Mouse (Mus musculus) heart, postnatal 0 days (tissue): ENCODE results near the gene Ttc21a. TPM values are rescaled to one million over a fixed set of nuclear protein-coding genes. Genes with fewer than 3 reads are reported as not detected.
A peak's percentile ranks its signal among the peaks of the same experiment; 100 is the strongest.

Experiments used
- ATAC-seq: fragments of 200-750 bp; cut with Nextera tagmentation; 2 replicates; pipeline ENCODE4 v1.8.0; 2017; ENCODE audit warnings: low read depth, moderate number of reproducible peaks, moderate library complexity; ENCODE audit not compliant: insufficient read depth
- DNase-seq: peaks from one replicate; pipeline ENCODE4 v3.0.0-alpha.2; 2016; ENCODE audit warnings: low spot score
- H3K27ac ChIP-seq: fragments of 300-500 bp; sonication (generic); 2 replicates; pipeline ENCODE4 v1.5.1; 2014; ENCODE audit warnings: low read depth, mild to moderate bottlenecking
- H3K27me3 ChIP-seq: fragments of 300-500 bp; sonication (generic); 2 replicates; pipeline ENCODE4 v1.6.1; 2014; ENCODE audit warnings: low read length, mixed read lengths; ENCODE audit not compliant: control insufficient read depth, insufficient read depth
- H3K36me3 ChIP-seq: fragments of 300-500 bp; sonication (generic); replicated peaks from 2 replicates; pipeline ENCODE4 v1.6.1; 2014; ENCODE audit warnings: low read length, mixed read lengths; ENCODE audit not compliant: control insufficient read depth, insufficient read depth
- H3K4me1 ChIP-seq: fragments of 300-500 bp; sonication (generic); 2 replicates; pipeline ENCODE4 v1.6.1; 2014; ENCODE audit warnings: antibody characterized with exemption; ENCODE audit not compliant: control insufficient read depth, insufficient read depth
- H3K4me2 ChIP-seq: fragments of 300-500 bp; sonication (generic); 2 replicates; pipeline ENCODE4 v1.6.1; 2014; ENCODE audit warnings: low read depth, mild to moderate bottlenecking, low read length, moderate library complexity
- H3K4me3 ChIP-seq: fragments of 300-500 bp; sonication (generic); 2 replicates; pipeline ENCODE4 v1.5.1; 2014; ENCODE audit warnings: low read depth, low read length
- H3K9ac ChIP-seq: fragments of 300-500 bp; sonication (generic); replicated peaks from 2 replicates; pipeline ENCODE4 v1.6.1; 2014; ENCODE audit warnings: low read depth, low read length, mixed read lengths
- H3K9me3 ChIP-seq: fragments of 300-500 bp; sonication (generic); replicated peaks from 2 replicates; pipeline ENCODE4 v1.6.1; 2016; ENCODE audit warnings: low read length; ENCODE audit not compliant: control insufficient read depth
- CTCF ChIP-seq: IDR thresholded peaks from 2 replicates; pipeline ENCODE4 v1.5.1; 2016; ENCODE audit warnings: antibody characterized with exemption, control low read depth, low read depth
- EP300 ChIP-seq: IDR thresholded peaks from 2 replicates; pipeline ENCODE4 v1.6.1; 2016; ENCODE audit warnings: antibody characterized with exemption, low read depth
- WGBS: fragments of 180-500 bp; shearing (Covaris S2); extraction: QIAGEN DNeasy Blood & Tissue Kit; methylation state at CpG from one replicate; pipeline ENCODE4 v1.1.7; 2014; 5-methylcytosine and 5-hydroxymethylcytosine counted together
- polyA plus RNA-seq: library from polyadenylated mRNA; unstranded; fragments of >200 nt; fragmentation: Nextera tagmentation; extraction: Ambion mirVana; gene quantifications from 2 replicates; pipeline ENCODE4 v1.2.1, GENCODE M21; 2015
- total RNA-seq: library from RNA; depleted of rRNA; stranded (reverse); fragments of >200 nt; gene quantifications from 2 replicates; pipeline ENCODE4 v1.2.3, GENCODE M21; 2014; ENCODE audit warnings: low replicate concordance; rRNA removed

Gene Ttc21a
- total RNA-seq (0.27 TPM in 1 of 2 replicates, not detected in the other), polyA plus RNA-seq (0.05 and 0.07 TPM in 2 replicates)

DNA sequence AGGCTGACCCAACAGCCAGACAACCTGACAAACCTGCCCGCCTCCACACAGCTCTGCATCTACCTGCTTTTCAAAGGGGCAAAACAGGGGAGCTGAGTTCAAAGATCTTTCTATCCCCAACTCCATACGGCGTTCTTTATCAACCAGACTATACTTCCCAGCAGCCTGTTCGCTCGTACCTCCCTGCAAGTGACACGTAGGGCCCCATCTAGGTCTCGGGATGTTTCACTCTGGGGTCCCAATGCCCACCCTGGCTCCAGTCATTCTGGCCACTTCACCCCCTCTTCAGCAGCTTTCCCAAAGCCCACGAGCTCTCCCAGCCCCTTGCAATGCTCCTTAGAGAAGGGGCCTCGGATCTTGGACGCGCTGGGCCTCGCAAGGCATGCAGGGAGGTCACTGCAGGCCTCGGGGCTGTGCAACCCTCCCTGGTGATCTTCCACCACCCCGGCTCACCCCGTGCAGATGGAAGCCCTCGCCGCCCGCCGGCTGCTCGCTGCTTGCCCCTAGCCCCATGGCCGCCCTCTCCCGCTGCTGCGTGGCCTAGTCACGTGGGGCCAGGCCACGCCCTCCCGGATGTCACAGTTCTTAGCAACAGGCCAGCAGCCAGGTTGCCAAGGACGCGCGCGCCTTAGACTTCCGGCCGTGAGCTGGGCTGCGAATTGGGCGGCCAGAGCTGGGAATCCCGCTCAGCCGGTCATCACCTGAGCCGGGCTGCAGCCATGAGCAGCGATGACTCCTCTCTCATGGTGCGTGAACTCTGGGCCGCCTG, at the start of gene Ttc21a, which contains the start of gene Gorasp1:
Gene Ttc21a, plus strand, starts transcription at position 602 of the 769 bp plus-strand sequence.
Gene Gorasp1, minus strand, starts transcription at position 561 of the 769 bp plus-strand sequence.
- TF ChIP-seq EP300: no peak
- peak; percentile 18; the same call in 1 of the 2 replicates for TF ChIP-seq CTCF
- Histone ChIP-seq H3K27ac (peak within 1 kb of the TSS; percentile 79), H3K4me3 (peak within 1 kb of the TSS; percentile 79), H3K9ac (peak within 1 kb of the TSS; percentile 84), H3K4me1 (peaks cover 13% of the 10 kb centered on the region; the same call in 1 of the 2 replicates), H3K36me3 (peaks cover 4% of the 10 kb centered on the region; the same call in 1 of the 2 replicates), H3K9me3 (no peaks in the 10 kb centered on the region), H3K27me3 (no peaks in the 10 kb centered on the region), H3K4me2 (peak within 1 kb of the TSS; percentile 98)
- ATAC-seq (peak; percentile 97), DNase-seq (peak; percentile 88)
- 1% methylated on average over 40 of the region's 40 CpGs for WGBS

DNA sequence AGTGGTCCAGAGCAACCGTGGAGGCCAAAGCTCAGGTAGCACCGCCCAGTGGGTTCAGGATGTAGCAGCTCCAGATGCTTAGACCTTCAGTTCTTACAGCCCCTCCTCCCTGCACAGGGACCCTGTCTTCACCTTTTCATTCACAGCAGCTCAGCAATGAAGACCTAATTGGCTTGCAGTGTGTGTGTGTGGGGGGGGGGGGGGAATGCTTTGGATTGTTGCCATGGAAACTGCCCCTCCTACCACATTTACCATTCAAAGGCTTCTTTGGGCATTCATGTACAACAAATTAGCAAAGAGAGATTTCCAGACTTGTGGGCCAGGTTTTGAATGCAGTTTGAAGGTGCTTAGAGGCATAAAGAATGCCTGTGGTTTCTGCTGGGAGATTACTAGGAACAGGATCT, 48.6 kb upstream of the Ttc21a start:
- DNase-seq (no peak), ATAC-seq (no peak)
- no peak for TF ChIP-seq EP300
- no peak for TF ChIP-seq CTCF
- Histone ChIP-seq H3K4me3 (no peak overlapping the region), H3K27me3 (no peaks in the 10 kb centered on the region), H3K4me1 (no peaks in the 10 kb centered on the region), H3K9me3 (no peaks in the 10 kb centered on the region), H3K36me3 (no peaks in the 10 kb centered on the region), H3K4me2 (no peak overlapping the region), H3K27ac (no peak overlapping the region), H3K9ac (no peak overlapping the region)
- 64% methylated on average over 2 of the region's 2 CpGs for WGBS

DNA sequence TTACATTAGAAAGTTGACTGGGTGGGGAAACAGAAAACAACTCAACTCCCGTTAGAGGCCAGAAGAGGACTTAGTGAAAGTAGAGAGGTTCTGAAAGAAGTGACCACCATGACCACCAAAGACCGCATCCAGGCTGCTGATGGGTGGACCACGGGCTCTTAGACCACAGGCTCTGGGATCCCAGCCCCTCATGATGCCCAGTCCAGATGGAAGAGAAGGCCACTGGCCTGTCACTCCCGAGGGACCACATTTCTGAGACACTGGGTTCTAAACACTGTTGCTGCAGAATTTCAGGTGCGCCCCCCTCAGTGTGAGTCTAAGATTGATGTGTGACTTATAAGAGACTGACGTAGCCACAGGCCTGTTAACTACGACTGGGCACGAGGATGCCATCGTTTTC, 48.0 kb upstream of the Ttc21a start:
- no peak overlapping the region for H3K9ac ChIP-seq
- H3K4me1 ChIP-seq: 0 out of 2 replicates have a peak, but pooled peaks cover 3% of the 10 kb centered on the region
- no peaks in the 10 kb centered on the region for H3K36me3 ChIP-seq
- H3K4me3 ChIP-seq: no peak overlapping the region
- WGBS: 84% methylated on average over 9 of the region's 9 CpGs
- no peaks in the 10 kb centered on the region for H3K9me3 ChIP-seq
- no peak overlapping the region for H3K4me2 ChIP-seq
- no peaks in the 10 kb centered on the region for H3K27me3 ChIP-seq
- no peak overlapping the region for H3K27ac ChIP-seq
- DNase-seq: no peak
- ATAC-seq: no peak
- no peak for TF ChIP-seq EP300

DNA sequence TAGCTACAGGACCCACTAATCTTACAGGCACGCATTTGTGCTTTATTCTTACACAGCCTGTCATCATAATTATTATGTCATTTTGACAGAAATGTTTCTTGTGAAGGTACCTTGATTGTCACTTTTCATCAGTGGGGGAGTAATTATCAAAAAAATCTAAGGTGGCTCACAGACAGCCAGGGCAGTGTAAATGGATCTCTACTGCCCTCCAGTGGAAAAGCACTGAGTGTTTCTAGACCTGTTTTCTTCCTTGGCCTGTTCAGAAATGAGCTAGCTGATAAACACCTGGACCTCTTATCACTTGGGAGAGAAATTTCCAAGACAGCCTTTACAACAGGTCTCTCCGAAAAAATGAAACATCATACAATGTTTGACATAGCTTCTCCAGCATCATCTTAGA, 46.7 kb upstream of the Ttc21a start:
- Histone ChIP-seq H3K36me3 (no peaks in the 10 kb centered on the region), H3K4me2 (no peak overlapping the region), H3K9ac (no peak overlapping the region), H3K4me3 (no peak overlapping the region), H3K9me3 (no peaks in the 10 kb centered on the region), H3K27ac (no peak overlapping the region), H3K27me3 (no peaks in the 10 kb centered on the region), H3K4me1 (peaks cover 8% of the 10 kb centered on the region; the same call in 1 of the 2 replicates)
- no peak for DNase-seq
- ATAC-seq: no peak
- TF ChIP-seq EP300: no peak
- TF ChIP-seq CTCF: peak; percentile 57
- 43% methylated on average over 2 of the region's 2 CpGs for WGBS

DNA sequence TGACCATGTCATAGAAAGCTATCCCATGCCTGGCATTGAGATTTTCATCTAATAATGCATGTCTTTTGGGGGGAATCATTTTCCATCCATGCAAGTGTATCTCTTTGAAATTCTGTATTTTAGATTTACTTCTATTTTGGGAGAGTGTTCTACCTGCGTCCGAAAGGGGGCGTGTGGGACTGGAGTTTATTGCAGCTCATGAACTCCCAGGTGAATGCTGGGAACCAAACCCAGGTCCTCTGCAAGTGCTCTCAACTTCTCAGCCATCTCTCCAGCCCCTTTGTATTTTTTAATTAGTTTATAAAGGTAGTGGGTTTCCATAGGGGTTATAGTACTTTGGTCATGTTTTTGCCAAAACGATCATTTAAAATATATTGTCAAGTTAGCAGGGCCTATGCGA, 43.5 kb upstream of the Ttc21a start:
- no peak overlapping the region for H3K4me3 ChIP-seq

More for the DNA sequence above, 43.5 kb upstream of the Ttc21a start:
- TF ChIP-seq CTCF (no peak), EP300 (no peak)
- Histone ChIP-seq H3K4me1 (peaks cover 12% of the 10 kb centered on the region; the same call in 1 of the 2 replicates), H3K9ac (0 out of 2 replicates have a peak overlapping the region, but pooled peaks have one; percentile 88), H3K27me3 (no peaks in the 10 kb centered on the region), H3K4me2 (peak overlapping the region; percentile 67; the same call in 1 of the 2 replicates), H3K9me3 (no peaks in the 10 kb centered on the region), H3K36me3 (no peaks in the 10 kb centered on the region), H3K27ac (no peak overlapping the region)
- ATAC-seq: no peak
- 85% methylated on average over 5 of the region's 5 CpGs for WGBS
- no peak for DNase-seq
